Comparison of ENCODE assay signal across 13 mouse cellular contexts in genomic region chr17:62676832-62677231, GRCm38 (mm10).
"Had no signal": no experiment of that assay in that cellular context is flagged by ENCODE, and none has a peak within 500 bp of the region (broad histone marks: within the 10 kb centered on the region; RNA-seq: fewer than 3 reads in every experiment).

No protein-coding gene starts in this region.

- ATAC-seq: midbrain, embryonic 16.5 days had no signal

- H3K9me3 ChIP-seq: kidney, embryonic 15.5 days; limb, embryonic 13.5 days; neural tube, embryonic 15.5 days had no signal

- H3K27me3 ChIP-seq: kidney, embryonic 15.5 days; limb, embryonic 13.5 days; neural tube, embryonic 15.5 days had no signal

- H3K36me3 ChIP-seq: kidney, embryonic 15.5 days; limb, embryonic 13.5 days; neural tube, embryonic 15.5 days had no signal

- H3K27ac ChIP-seq: kidney, embryonic 15.5 days; limb, embryonic 13.5 days; liver, embryonic 14.5 days; neural tube, embryonic 15.5 days had no signal

- H3K4me2 ChIP-seq: kidney, embryonic 15.5 days; limb, embryonic 13.5 days; neural tube, embryonic 15.5 days had no signal

- H3K9ac ChIP-seq: kidney, embryonic 15.5 days; limb, embryonic 13.5 days; liver, embryonic 14.5 days; neural tube, embryonic 15.5 days had no signal

- DNase-seq: kidney, adult 2 months; kidney, postnatal 14 days; left cerebral cortex, postnatal 4 days; lung, adult 18-20 months; right cerebral cortex, adult 18-20 months; right cerebral cortex, postnatal 25 days; thymus, adult 18-20 months; thymus, postnatal 14 days had no signal

- H3K4me3 ChIP-seq: kidney, embryonic 15.5 days; limb, embryonic 13.5 days; neural tube, embryonic 15.5 days had no signal

- H3K4me1 ChIP-seq: neural tube, embryonic 15.5 days had no signal
